Mouse (Mus musculus): ENCODE data around the gene Zbtb48.

- no peak for TF ChIP-seq FOSL1 (IDR thresholded peaks at IDR 0.05; ENCODE audit: insufficient read depth, low read length, poor library complexity, severe bottlenecking)
- TF ChIP-seq CTCF (IDR thresholded peaks at IDR 0.05; ENCODE audit: control insufficient read depth, insufficient read depth, insufficient read length) = no peak
- TF ChIP-seq USF1 (IDR thresholded peaks at IDR 0.05; ENCODE audit: low read depth) = no peak
- no peak for TF ChIP-seq CEBPB (IDR thresholded peaks at IDR 0.05; ENCODE audit: low read depth)
- no peak for TF ChIP-seq MAX (IDR thresholded peaks at IDR 0.05)
- no peak for TF ChIP-seq MYOD1 (IDR thresholded peaks at IDR 0.05; ENCODE audit: control insufficient read depth, insufficient read length, low read depth)
- no peak for TF ChIP-seq MYOG (IDR thresholded peaks at IDR 0.05; ENCODE audit: control insufficient read depth, extremely low read depth, insufficient read length)
Measured at GRCm38 (mm10) chr4:151975441-151975840, 52.0 kb downstream of the Zbtb48 start.

Data from C2C12 (cell line).